Mouse (Mus musculus) layer of hippocampus, postnatal 36 days (tissue): ENCODE results near the gene Adra1b. TPM values are rescaled to one million over a fixed set of nuclear protein-coding genes. Genes with fewer than 3 reads are reported as not detected.
A peak's percentile ranks its signal among the peaks of the same experiment; 100 is the strongest.

Experiments used
- DNase-seq, 2 experiments: peaks; one replicate each; pipeline ENCODE4 v3.0.0; 2022
- total RNA-seq, 2 experiments: library from RNA; stranded (reverse); gene quantifications; 2 replicates each; pipeline ENCODE4 v1.2.3; 2021

Adra1b gene
- total RNA-seq, 2 experiments from 2014 or later = 3.3 to 3.4 TPM

DNA sequence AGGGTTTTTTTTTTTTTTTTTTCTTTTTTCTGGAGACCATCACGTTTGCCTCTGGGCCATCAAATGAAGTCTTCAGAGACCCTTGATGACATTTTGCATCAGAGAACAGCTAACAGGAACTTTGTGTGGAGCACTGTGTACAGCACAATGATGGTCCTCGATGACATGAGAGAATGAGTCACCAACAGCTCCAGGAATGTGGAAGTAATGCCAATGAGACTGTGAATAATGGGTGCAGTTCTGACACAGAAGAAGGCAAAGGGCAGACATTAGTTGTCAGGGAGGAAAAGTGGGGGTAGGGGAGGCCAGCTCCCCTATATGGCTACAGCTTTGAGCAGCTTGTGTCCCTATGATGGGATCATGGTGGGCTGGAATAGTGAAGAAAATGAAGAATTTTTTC is 5.7 kb downstream of the Adra1b start:
- DNase-seq = no peak

- DNase-seq = no peak
These were observed 8.5 kb downstream of the Adra1b start for GRCm38 (mm10) chr11:43892546-43892945.

GRCm38 (mm10) chr11:43891457-43891856 is 9.6 kb downstream of the Adra1b start:
- DNase-seq = no peak

GRCm38 (mm10) chr11:43889208-43889915 is 11.6 kb downstream of the Adra1b start:
- no peak for DNase-seq

- DNase-seq = no peak
These were observed 12.3 kb downstream of the Adra1b start for GRCm38 (mm10) chr11:43888736-43889135.

GRCm38 (mm10) chr11:43887597-43887996 is 13.4 kb downstream of the Adra1b start:
- no peak for DNase-seq

DNA sequence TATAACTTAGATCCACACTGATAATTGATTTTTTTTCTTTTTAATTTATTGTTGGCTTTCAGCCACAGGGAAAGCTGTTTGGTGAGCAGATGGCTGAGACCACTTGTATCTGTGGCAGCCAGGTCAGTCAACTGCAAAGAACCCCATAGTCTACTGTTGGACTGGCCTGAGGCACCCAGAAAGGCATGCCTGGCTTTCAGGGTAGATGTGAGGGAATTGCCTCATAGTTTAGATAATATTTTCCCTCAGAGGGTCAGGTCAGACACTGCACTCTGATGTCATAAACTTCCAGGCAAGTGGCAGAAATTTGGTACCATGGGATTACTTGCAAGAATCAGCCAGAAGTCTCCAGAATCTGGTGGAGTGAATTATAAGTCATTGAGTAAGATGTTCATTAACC is 16.5 kb downstream of the Adra1b start:
- DNase-seq = no peak

DNA sequence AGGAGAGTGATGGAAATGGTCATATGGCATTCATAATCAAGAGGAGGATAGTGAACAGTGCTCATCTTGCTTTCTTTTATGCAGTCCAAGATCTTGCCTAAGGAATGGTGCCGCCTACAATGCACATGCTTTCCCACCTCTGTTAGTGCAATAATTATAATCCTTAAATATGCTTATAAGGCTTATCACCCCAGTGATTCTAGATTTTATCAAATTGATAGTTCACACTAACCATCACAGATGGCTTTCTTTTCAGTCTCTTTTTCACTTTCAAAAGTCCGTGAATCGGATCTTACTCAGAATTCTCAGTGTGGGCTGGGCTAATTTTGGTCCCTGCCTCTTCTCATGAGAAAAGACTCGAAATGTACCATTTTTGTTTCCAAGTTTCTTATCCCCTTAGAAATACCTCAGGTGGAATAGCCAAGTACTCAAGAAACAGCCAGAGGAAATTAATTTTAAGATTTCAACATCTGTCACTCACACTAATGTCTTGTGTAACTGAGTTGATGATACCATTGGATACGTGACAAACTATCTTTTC is 17.3 kb downstream of the Adra1b start:
- no peak for DNase-seq

DNA sequence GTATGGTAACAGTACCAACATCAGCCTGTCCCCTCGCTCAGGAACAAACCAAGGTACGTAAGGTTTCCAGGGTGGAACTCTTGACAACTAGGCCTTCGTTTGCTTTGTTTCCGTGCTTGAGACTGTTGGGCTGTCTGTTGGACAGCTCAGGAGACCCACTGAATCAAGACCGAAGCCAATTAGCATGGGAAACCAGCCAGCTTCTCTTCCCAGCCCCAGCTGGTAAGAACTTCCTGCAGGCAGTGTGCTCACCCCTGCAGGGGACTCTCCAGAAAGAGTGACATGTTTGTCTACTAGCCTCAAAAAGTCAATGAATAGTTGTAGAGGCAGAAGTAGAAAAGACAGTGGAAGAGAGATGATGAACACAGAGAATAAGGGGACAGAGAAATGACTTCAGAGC is 23.8 kb downstream of the Adra1b start:
- DNase-seq = no peak

GRCm38 (mm10) chr11:43867721-43868281 is 33.2 kb downstream of the Adra1b start:
- no peak for DNase-seq

- no peak for DNase-seq
These were observed 35.5 kb downstream of the Adra1b start for GRCm38 (mm10) chr11:43865298-43866165.

DNA sequence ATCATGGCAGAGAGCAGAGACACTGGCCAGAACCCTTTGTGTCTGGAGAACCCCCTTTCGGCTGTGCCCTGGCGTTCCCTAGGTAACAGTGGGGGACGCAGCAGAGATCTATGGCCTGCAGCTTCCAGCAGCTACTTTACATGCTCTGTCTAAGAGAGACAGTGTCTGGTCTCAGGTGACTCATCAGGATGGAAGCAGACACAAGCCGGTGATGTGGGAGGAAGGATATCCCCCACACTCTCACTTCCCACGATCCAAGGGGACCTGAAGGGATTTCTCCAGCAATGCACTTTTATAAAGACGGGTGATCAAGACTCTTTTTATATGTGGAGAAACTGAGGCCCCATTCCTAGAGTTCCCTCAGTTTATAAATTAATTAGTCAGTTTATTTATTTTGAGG is 48.0 kb downstream of the Adra1b start:
- DNase-seq = no peak

DNA sequence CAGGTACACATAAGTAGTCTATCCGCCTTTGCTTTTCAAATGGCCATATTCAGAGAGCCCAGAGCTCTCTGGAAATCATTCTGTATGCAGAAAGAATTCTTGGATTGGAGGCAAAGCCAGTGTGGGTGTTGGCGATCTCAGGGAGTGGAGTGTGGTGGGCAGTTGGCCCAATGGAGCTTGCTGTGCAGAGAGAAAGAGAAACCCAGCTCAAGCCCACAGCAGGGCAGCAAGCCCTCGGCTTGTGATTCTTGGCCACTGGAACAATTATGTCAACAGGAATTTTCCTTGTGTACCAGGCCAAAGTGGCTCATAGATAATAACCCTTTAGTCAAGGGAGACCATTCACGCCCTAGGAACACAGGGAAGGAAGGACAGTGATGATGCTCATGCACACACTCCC is 53.0 kb downstream of the Adra1b start:
- no peak for DNase-seq

DNA sequence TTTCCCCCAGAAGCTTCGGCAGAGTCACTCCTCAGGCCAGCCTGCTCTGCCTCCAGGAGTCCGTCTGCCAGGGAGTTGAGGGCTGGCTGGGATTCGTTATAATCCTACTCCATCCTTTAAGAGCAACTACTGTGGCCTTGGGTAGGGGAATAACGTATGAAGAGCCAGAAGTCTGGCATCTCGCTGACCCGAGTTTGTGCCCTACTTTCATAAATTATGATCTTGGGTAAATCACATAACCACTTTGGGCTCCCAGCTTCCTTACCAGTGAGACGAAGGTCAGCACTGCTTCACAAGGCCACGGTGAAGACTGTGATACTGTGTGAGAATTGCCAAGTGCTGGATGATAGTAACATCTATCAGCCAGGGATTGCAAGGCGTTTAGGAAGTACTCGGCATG is 59.4 kb downstream of the Adra1b start:
- DNase-seq = no peak

DNA sequence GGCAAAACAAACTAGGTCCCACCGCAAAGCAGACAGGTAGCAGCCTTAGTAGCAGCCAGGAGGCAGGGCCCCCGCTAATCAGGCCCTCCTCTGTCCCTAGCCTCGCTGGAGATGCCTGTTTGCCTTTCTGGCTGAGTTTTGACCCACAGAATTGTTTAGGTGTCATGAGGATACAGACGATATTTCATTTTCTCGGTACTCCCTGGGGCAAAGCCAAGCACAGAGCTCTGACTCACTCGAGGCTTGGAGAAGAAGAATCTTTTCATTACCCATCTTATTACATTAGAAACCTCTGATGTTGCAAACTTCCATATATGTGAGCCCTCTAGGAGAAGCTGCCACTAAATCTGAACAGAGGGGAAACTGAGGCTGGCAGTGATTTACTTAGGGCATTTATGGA is 60.5 kb downstream of the Adra1b start:
- no peak for DNase-seq

GRCm38 (mm10) chr11:43835880-43836740 is 64.9 kb downstream of the Adra1b start:
- DNase-seq = peak; percentile 56 to 64

GRCm38 (mm10) chr11:43835456-43835855 is 65.6 kb downstream of the Adra1b start:
- no peak for DNase-seq

GRCm38 (mm10) chr11:43834531-43834930 is 66.5 kb downstream of the Adra1b start:
- no peak for DNase-seq

DNA sequence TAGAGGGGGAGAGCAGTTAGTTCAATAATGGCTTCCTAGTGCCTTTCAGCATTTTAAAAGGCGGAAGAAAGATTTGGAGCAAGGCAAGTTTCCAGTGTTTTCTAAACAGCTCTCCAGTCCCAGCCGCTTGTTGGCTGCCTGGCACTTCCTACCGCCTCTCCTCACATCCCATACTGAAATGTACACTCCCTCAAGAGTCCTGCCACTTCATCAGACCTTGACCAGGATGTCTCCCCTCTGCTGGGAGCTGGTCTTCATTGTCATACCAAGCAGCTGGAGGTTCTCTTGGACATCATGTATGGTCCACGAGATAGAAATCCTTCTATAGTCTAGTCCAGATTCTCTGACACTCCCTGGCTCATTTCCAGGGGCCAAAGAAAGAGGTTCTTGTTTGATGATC is 69.5 kb downstream of the Adra1b start:
- DNase-seq = no peak

GRCm38 (mm10) chr11:43826769-43827168 is 74.2 kb downstream of the Adra1b start:
- DNase-seq = no peak

- no peak for DNase-seq
These were observed 77.7 kb downstream of the Adra1b start for GRCm38 (mm10) chr11:43823349-43823748.
